ENCODE assay signal across 8 mouse cellular contexts in the genomic region with DNA sequence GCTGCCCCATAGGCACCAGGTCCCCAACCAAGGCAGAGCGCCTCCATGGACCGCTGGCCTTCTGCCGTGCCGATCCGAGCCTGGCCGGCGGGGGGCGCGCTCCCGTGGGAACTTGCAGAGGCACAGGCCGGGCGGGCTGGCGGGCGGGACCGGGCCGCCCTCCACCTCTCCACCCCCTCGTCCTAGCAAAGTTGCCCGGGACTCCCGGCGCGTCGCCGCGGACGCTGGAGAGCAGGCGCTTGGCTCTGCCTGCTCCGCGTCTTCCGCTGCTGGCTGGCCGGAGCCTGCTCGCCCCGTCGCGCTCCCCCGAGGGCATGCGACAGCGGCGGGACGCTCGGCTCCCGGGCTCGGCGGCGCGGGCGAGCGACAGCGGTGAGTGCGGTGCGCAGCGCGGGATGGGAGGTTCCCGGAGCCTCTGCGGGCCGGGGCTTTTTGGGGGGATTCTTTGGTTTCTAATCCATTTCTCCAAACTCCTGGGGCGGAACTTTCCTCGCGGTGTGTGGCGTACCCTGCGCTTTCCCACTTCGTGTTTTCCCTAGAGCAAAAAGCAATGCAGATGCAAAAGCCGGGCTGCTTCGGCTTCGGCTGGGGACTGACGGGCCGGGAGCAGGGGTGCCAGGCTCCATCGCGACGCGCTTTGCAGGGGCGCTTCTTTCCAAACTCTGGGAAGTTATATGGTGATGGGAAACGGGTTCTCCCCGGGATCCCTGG. TPM values are rescaled to one million over a fixed set of nuclear protein-coding genes. Genes with fewer than 3 reads are reported as not detected.
A peak's percentile ranks its signal among the peaks of the same experiment; 100 is the strongest.
DNase-seq lines count a peak whose midpoint lies in the region; ATAC-seq and TF ChIP-seq lines count a peak whose summit lies in the region.

A gene (plus strand): TSS at position 188 of the 711 bp plus-strand sequence.

- 1% methylated on average over 69 of the region's 73 CpGs for WGBS in hindbrain, postnatal 0 days
- WGBS in limb, embryonic 11.5 days = 1% methylated on average over 62 of the region's 73 CpGs
- WGBS in midbrain, embryonic 10.5 days = under 1% methylated on average over 73 of the region's 73 CpGs

- peak; percentile 83 for ATAC-seq in hindbrain, postnatal 0 days
- ATAC-seq in limb, embryonic 11.5 days (ENCODE audit: insufficient number of reproducible peaks, low FRiP score, low TSS enrichment, low read depth) = peak; percentile 77

- peak; percentile 44 for TF ChIP-seq CTCF in hindbrain, postnatal 0 days (IDR thresholded peaks at IDR 0.05; ENCODE audit: low read depth)

- peak within 1 kb of the TSS; percentile 35; the same call in 1 of the 2 replicates for H3K9ac ChIP-seq in hindbrain, postnatal 0 days (replicated peaks; ENCODE audit: low read length)
- peak within 1 kb of the TSS; percentile 49; the same call in 1 of the 2 replicates for H3K9ac ChIP-seq in limb, embryonic 11.5 days (ENCODE audit: low read length)

- H3K36me3 ChIP-seq in hindbrain, postnatal 0 days (ENCODE audit: insufficient read depth, low read length) = no peaks in the 10 kb centered on the region
- H3K36me3 ChIP-seq in limb, embryonic 11.5 days (ENCODE audit: control insufficient read depth, insufficient read depth, low read length) = no peaks in the 10 kb centered on the region
- no peaks in the 10 kb centered on the region for H3K36me3 ChIP-seq in midbrain, embryonic 10.5 days

- peak within 1 kb of the TSS; percentile 44 for H3K4me3 ChIP-seq in hindbrain, postnatal 0 days (ENCODE audit: low read length)
- peak within 1 kb of the TSS; percentile 48 for H3K4me3 ChIP-seq in limb, embryonic 11.5 days (ENCODE audit: low read depth, low read length)
- peak within 1 kb of the TSS; percentile 68 for H3K4me3 ChIP-seq in midbrain, embryonic 10.5 days

- H3K4me2 ChIP-seq in hindbrain, postnatal 0 days (ENCODE audit: low read depth, low read length) = peak within 1 kb of the TSS; percentile 67
- H3K4me2 ChIP-seq in limb, embryonic 11.5 days (ENCODE audit: low read depth, severe bottlenecking) = peak within 1 kb of the TSS; percentile 75

- no peaks in the 10 kb centered on the region for H3K9me3 ChIP-seq in hindbrain, postnatal 0 days (ENCODE audit: low read length)
- no peaks in the 10 kb centered on the region for H3K9me3 ChIP-seq in limb, embryonic 11.5 days (ENCODE audit: control insufficient read depth, low read length)
- no peaks in the 10 kb centered on the region for H3K9me3 ChIP-seq in midbrain, embryonic 10.5 days (replicated peaks)

- H3K4me1 ChIP-seq in hindbrain, postnatal 0 days (ENCODE audit: insufficient read depth, low read length) = peaks cover 6% of the 10 kb centered on the region; the same call in 1 of the 2 replicates
- no peaks in the 10 kb centered on the region for H3K4me1 ChIP-seq in limb, embryonic 11.5 days (ENCODE audit: control insufficient read depth, insufficient read depth, low read length)
- H3K4me1 ChIP-seq in midbrain, embryonic 10.5 days = peaks cover 12% of the 10 kb centered on the region

- peak; percentile 90 for DNase-seq in ZHBTc4 (ENCODE audit: low read depth, low spot score)
- peak; percentile 3 to 23 for DNase-seq in cerebellum, postnatal 36 days
- peak; percentile 16 to 20 for DNase-seq in gastrocnemius, adult 8-10 months (ENCODE audit: low spot score in 2 of 2)
- peak; percentile 63 for DNase-seq in hindbrain, postnatal 0 days (ENCODE audit: low spot score)
- peak; percentile 88 for DNase-seq in limb, embryonic 11.5 days (ENCODE audit: low spot score)
- peak; percentile 84 for DNase-seq in midbrain, embryonic 10.5 days (ENCODE audit: low spot score)
- DNase-seq in spleen, adult 18-20 months = peak; percentile 18 to 33
- no peak for DNase-seq in T-cell, adult 2 months (ENCODE audit: low spot score)

- H3K27me3 ChIP-seq in hindbrain, postnatal 0 days (ENCODE audit: insufficient read depth, low read length) = peaks cover 18% of the 10 kb centered on the region; the same call in 1 of the 2 replicates
- H3K27me3 ChIP-seq in limb, embryonic 11.5 days (ENCODE audit: control insufficient read depth, insufficient read depth, low read length) = peaks cover 17% of the 10 kb centered on the region
- H3K27me3 ChIP-seq in midbrain, embryonic 10.5 days (ENCODE audit: low read depth, poor library complexity, severe bottlenecking) = peaks cover 62% of the 10 kb centered on the region

- H3K27ac ChIP-seq in hindbrain, postnatal 0 days = no peak within 1 kb of the TSS
- H3K27ac ChIP-seq in limb, embryonic 11.5 days (replicated peaks; ENCODE audit: low read depth, low read length) = no peak within 1 kb of the TSS
- peak within 1 kb of the TSS; percentile 70 for H3K27ac ChIP-seq in midbrain, embryonic 10.5 days (replicated peaks)

RNA-seq across cellular contexts. Expression of the gene that starts here (rescaled TPM):
- under 1 TPM in 2 of 4 experiments, not detected in 2; 0.12 to 0.21 TPM for total RNA-seq in gastrocnemius, adult 8-10 months (2022)
- total RNA-seq in hindbrain, postnatal 0 days (2014; rRNA removed) = 0.58 and 0.90 TPM in 2 replicates
- 0.50 and 0.68 TPM in 2 replicates for polyA plus RNA-seq in hindbrain, postnatal 0 days (2015; fragmentation: Nextera tagmentation; extraction: Ambion mirVana)
- 0.38 and 0.51 TPM in 2 replicates for polyA plus RNA-seq in limb, embryonic 11.5 days (2014; fragmentation: Nextera tagmentation; extraction: Ambion mirVana)
- polyA plus RNA-seq in midbrain, embryonic 10.5 days (2016; fragmentation: Nextera tagmentation; extraction: Ambion mirVana) = 0.46 and 0.47 TPM in 2 replicates

Comparison
In these comparisons a context has a peak if more than half of its experiments do, and no peak if none do; other contexts are left out.
1. Peak in DNase-seq in gastrocnemius, adult 8-10 months; RNA of the gene not detected or under 1 TPM.
2. Peak in DNase-seq, ATAC-seq, H3K4me3 ChIP-seq, H3K9ac ChIP-seq and H3K4me2 ChIP-seq in hindbrain, postnatal 0 days; RNA of the gene not detected or under 1 TPM.
3. Peak in DNase-seq, ATAC-seq, H3K4me3 ChIP-seq, H3K9ac ChIP-seq and H3K4me2 ChIP-seq in limb, embryonic 11.5 days; RNA of the gene not detected or under 1 TPM.
4. Peak in DNase-seq, H3K4me3 ChIP-seq and H3K27ac ChIP-seq in midbrain, embryonic 10.5 days; RNA of the gene not detected or under 1 TPM.